Mouse (Mus musculus) lung, postnatal 4 days (tissue): ENCODE measurements around the gene Gck.

ENCODE experiments used
- DNase-seq, 2 experiments: peaks; one replicate each; pipeline ENCODE4 v3.0.0; 2021

Gck gene

DNA sequence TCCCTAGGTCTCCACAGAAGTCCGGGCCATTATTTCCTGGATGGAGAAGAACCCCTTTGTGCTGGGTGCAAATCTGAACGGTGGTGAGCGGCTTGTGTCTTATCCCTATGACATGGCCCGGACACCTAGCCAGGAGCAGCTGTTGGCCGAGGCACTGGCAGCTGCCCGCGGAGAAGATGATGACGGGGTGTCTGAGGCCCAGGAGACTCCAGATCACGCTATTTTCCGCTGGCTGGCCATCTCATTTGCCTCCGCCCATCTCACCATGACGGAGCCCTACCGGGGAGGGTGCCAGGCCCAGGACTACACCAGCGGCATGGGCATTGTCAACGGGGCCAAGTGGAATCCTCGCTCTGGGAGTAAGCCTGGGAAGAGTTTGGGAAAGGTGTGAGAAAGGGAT is 79.8 kb downstream of the Gck start:
- no peak for DNase-seq

DNA sequence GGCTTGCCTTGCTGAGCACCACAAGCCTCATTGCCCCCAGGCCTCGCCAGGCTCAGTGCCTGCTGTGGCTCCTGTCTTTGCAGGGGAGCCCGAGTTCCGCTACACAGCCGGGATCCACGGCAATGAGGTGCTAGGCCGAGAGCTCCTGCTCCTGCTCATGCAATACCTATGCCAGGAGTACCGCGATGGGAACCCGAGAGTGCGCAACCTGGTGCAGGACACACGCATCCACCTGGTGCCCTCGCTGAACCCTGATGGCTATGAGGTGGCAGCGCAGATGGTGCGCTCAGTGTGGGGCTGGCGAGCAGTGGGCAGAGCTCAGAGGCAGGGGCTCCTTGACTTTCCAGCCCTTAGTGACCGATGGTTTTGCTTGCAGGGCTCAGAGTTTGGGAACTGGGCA is 80.5 kb downstream of the Gck start:
- no peak for DNase-seq

DNA sequence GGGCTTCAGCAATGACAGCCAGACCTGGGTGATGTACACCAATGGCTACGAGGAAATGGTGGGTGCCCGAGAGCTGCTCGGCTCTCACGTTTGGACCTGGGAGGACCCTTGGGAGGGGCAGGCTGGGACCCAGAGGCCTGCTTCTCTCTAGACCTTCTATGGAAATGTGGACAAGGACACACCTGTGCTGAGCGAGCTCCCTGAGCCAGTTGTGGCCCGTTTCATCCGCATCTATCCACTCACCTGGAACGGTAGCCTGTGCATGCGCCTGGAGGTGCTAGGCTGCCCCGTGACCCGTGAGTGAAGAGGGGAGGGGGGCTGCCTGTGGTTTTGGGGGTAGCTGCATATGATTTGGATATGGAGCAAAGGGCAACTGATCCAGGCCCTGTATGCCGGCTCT is 81.6 kb downstream of the Gck start:
- no peak for DNase-seq

DNA sequence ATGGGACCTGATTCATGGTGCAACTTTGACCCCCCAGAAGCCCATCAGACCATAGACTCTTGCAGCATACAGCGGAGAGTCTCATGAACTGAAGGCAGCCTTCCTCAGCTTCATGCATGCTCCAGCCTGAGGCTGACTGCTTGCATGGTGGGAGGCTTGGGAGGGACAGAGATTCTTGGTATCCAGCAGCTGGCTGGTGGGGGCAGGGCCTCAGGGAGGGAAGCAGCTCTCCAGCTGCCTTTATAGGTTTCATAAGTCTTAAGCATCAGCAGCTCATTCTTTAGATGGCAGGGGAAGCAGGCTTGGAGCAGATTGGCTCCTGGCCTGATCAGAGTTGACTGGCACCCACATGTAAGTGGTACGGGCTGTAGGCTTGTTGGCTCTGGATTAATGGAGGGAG is 82.7 kb downstream of the Gck start:
- DNase-seq, result peak in 1 of 2 experiments; percentile 72

DNA sequence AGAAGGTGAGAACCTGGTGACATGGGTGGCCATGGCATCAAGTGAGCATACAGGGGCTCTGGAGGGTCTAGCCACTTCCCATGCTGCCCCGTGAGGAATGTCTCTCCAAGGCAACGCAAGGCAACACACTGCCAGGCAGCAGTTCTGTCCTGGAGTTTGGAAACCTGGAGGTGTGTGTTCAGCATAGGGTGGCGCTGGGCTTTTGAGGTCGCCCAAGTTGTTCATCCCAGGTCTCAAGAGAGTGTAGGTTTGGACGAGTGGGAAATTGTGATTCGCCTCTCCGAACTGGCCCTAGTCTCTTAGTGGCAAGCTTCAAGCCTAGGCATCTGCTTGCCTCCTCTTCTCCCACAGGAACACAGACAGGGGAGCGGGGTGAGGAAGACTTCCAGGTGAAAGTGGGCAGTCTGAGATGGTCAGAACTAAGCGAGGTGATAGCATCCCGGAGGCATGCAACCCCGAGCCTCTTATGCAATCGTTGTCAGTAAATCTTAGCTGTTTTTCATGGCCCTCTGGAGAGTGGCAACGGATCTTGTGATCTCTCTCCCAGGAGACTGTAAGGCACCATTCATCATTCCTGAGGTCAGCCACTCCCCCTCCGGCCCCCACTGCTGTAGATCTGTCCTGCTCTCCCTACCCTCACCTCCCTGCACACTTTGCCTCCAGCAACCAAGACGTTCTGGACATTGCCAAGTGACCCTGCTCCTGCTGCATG is 87.3 kb downstream of the Gck start:
- DNase-seq, result no peak

DNA sequence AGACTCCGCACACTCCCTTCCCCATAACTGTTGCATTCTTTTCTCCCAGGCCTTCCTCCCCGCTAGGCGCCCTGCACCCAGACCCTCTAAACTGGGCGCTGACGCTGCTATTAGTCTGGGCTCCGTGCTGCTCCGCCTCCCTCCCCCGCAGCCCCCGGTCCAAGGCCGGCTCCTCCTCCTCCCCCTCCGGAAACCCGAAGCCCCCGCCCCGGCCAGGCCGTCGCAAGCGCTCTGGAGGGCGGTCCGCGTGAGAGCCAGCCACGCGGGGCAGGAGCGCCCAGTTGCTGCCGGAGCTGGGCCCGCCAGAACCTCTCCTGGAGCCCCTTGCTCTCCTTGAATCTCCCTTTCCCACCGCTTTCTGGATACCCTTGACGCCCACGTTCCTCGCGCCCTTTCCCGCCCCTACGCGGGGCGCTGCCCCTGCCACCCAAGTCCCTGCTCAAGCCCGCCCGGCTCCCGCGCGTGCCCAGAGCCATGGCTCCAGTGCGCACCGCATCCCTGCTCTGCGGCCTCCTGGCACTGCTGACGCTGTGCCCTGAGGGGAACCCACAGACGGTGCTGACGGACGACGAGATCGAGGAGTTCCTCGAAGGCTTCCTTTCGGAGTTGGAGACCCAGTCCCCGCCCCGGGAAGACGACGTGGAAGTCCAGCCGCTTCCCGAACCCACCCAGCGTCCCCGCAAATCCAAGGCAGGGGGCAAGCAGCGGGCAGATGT is 88.0 kb downstream of the Gck start, which contains the start of gene Aebp1:
Gene Aebp1 (plus strand): TSS at position 270 of the 716 bp plus-strand sequence.
- peak; percentile 75 to 82 for DNase-seq

DNA sequence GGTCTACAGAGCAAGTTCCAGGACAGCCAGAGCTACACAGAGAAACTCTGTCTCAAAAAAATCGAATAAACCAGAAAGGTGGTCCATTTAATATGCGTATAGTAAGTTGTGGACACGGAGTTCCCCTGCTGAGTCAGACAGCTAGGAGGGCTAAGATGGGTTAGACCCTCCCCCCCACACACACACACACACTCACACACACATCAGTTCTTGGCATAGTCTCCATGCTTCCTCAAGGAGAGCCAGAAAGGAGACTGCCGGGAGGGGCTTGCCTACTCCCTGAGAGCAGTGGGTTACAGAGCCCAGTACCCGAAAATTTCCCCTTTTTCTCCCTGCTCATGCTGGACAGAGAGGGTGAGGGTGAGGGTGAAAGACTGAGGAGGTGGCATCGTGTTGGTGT is 89.2 kb downstream of the Gck start:
- no peak for DNase-seq

DNA sequence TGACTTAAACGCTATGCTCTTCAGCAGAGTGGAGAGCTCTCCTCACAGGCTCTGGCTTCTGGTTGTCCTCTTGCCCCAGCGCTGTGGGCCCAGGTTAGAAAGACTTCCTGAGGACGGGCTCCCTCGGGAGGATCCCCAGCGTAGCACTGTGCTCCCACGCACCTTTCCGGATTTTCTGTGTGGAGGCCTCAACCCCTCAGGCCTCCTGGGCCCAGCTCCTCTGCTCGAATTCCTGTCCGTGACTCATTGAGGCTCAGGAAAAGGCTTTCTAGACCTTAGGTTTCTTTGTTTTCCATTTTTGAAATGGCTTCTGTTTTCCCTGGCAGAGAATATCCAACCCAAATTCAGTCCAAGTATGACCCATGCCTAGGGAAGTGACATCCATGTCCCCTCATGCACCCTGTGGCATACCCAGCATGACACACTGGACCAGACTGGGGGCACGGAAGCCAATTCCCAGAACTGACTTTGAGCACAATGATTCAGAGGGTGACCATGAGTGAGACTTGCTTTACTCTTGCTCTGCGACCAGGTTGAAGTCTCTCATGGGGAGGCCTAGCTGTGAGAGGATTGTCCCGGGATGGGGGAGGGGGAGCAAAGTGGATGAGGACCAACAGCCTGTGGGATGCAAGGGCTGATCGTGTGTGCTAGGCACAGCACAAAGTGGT is 89.9 kb downstream of the Gck start:
- DNase-seq, result no peak

DNA sequence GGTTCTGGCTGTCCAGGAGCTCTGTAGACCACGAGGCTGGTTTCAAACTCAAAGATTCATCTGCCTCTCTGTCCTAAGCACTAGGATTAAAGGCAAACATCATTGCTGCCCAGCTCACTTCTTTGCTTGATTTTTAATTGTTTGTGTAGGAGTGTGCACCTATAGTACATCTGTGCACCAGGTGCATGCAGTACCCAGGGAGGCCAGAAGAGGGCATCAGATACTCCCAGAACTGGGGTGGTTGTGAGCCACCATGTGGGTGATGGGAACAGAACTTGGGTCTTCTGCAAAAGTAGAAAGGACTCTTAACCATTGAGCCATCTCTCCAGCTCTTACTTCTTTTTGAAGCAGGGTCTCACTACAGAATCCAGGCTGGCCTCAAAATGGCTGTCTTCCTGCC is 91.2 kb downstream of the Gck start:
- no peak for DNase-seq

DNA sequence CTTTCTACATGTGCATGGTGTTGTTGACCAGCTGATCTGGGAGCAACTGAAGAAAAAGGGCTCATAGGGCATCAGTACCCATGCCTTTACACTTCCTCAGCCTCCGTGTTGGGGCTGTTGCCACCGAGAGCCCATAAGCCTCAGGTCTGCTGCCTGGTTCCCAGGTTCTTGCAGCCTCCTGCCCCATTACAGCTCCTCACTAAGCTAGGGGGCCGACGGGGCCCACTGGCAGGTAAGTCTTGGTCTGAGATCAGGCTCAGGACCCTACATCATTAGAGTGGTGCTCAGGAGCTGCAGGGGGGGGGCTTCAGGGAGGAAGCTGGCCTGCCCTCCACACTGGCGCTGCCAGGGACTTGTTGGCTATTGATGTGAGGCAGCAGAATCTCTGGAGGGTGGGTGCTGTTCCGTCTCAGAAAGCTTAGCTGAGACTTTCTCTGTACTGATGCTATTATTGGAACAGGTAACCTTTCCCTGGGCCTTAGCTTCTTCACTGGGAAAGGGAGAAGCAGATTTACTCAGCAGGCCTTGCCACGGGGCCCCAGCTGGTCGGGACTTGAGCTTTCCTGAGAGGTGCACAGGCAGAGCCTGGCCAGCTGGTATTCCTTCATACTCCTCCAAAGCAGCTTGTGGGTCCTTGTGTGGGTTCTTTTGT is 93.3 kb downstream of the Gck start:
- no peak for DNase-seq

DNA sequence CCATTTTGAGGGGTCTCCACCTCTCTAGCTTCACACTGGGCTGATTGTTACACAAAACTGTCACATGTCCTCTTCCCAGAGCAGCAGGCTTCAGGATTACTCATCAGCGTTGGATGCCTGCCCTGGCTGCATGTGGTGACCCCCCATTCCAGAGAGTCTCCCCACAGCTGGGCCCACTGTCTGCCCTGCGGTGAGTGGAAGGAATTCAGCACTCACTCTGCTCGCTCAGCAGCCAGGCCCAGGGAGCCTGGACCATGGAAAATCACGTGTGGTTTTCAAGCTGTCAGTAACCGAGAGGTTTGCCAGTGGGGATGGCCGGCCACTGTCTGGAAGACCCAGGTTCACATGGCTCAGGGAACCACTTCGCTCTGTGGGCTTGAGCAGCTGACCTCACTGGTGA is 94.0 kb downstream of the Gck start:
- peak; percentile 55 to 77 for DNase-seq

DNA sequence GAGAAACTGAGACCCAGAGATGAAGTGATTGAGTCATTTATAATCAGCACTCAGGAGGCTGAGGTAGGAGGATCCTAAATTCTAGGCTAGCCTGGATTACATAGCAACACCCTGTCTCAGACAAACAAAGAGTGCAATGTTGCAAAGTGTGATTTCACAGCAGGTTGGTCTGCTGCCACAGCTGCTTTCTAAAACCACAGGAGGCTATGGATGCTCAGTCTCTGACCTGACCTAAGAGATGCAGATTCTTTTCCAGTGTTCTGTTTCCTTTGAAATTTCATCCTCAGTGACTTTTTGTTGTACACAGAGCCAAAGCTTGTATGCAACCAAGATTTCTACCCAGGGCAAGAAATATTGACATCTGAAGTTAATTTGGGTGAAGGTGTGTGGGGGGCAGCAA is 94.4 kb downstream of the Gck start:
- DNase-seq, result no peak

DNA sequence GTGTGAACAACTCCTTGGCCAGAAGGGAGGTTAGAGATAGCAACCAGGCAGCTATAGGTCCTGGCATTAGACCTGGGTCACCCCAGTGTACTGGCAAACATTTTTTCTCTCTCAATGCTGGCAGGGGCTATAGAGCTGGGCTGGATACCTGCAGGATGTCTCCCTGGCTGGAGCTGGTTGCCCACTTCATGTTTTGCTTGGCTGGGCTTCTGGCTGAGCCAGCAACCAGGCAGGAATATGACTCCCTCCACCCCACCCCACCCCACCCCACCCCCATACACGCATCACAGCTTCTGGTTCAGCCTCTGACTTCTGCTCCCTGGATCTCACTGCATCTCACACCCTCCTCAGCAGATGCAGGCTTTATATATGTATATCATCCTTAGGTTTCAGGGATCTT is 97.6 kb downstream of the Gck start:
- DNase-seq, result no peak

DNA sequence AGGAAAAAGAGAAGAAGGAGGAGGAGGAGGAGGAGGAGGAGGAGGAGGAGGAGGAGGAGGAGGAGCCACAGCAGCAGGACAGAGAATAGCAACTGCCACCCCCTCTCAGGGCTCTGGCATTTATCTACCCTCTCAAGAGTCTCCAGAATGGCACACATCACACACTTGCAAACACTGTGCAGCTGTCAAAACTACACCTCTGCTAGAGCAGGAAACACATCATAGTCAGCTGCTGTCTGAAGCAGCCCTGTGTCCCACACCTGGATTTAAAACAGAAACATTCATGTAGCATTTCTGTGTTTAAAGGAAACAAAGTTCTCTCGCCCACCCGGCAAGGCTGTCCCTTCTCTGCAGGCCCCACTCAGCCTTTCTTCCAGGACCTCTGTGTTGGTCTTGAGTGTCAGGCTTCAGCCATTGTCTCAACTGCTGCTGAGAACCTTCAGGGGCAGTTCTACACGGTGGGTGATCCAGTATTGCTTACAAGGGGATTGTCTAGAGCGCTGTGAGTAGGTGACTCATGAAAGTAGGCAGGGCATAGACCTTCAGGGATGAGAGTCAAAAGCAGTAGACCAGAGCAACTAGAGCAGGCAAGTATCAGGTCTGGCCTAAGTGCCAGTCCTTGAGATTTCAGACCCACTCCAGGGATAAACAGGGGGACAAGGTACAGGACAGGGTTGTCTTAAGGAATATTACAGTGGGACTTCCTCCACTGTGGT is 98.7 kb downstream of the Gck start:
- DNase-seq, result no peak
